Mouse (Mus musculus): Measurements from ENCODE around the gene Rgl3. TPM values are rescaled to one million over a fixed set of nuclear protein-coding genes. Genes with fewer than 3 reads are reported as not detected.

The Rgl3 gene
- polyA plus RNA-seq, 1 experiment from 2014 or later, result 1.3 TPM

DNA sequence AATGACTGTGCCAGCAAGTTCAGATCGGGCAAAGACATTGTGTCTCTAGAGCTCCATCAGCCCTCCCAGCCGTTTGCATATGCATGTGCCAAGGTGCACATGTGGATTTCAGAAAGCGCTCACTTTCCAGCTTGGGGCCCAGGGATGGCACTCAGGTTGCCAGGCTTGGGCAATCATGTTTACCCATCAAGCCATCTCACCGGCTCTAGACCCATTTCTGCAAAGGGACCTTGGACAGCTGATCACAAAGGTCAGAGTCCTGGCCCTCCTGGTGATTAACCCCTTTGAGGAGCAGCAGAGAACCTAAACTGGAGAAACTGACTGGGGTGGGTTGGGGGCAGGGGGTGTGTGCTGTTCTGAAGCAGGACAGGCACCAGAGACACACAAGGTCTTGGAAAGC is 3.0 kb upstream of the Rgl3 start:
- no peak for DNase-seq (ENCODE audit: low spot score)
- no peaks in the 10 kb centered on the region for H3K9me3 ChIP-seq (ENCODE audit: control insufficient read depth, low read length)
- no peaks in the 10 kb centered on the region for H3K36me3 ChIP-seq (ENCODE audit: control insufficient read depth, insufficient read depth, low read length)
- no peak overlapping the region for H3K4me3 ChIP-seq (ENCODE audit: low read depth, low read length)
- no peak overlapping the region for H3K9ac ChIP-seq (ENCODE audit: low read depth, low read length)
- no peak overlapping the region for H3K4me2 ChIP-seq (ENCODE audit: low read depth, low read length)
- H3K27ac ChIP-seq (replicated peaks; ENCODE audit: low read depth, low read length), result no peak overlapping the region
- 0 out of 2 replicates have a peak, but pooled peaks cover 14% of the 10 kb centered on the region for H3K4me1 ChIP-seq (ENCODE audit: control insufficient read depth, insufficient read depth, low read length)
- 73% methylated on average over 4 of the region's 4 CpGs for WGBS
- H3K27me3 ChIP-seq (replicated peaks; ENCODE audit: control insufficient read depth, insufficient read depth, low read length), result peaks cover 58% of the 10 kb centered on the region
- ATAC-seq (ENCODE audit: low read depth), result no peak

DNA sequence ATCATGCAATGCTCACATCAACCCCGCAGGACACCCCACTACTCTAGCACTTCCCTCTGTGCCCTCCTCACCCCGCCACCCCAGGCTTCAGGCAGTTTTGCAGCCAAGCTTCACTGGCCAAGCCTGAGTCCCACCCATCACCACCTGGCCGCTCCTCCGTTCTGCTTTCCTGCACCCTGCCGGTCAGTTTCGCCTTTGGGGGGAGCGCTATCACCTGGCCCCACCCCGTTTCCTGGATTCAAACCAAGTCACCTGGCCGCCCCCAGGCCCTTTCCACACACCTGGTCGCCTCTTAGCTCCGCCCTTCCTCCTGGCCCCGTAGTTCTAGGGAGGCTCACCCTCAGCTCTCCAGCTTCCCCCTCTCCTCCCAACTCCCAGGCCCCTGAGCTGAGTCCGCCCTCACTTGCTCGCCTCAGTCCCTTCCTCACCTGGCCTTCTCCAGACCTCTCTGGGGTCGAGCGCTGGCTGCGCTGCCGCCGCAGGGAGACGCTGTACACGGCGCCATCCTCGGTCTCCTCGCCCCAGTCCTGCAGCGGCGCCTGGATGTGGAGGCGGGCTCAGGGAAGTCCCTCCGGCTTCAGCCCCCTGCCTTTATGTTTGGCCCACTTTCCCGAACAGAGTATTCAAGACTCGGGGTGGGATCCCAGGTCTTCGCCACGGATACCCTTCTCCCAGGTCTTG is 685 bp downstream of the Rgl3 start:
- no peaks in the 10 kb centered on the region for H3K36me3 ChIP-seq (ENCODE audit: control insufficient read depth, insufficient read depth, low read length)
- under 1% methylated on average over 31 of the region's 32 CpGs for WGBS
- peaks cover 78% of the 10 kb centered on the region for H3K27me3 ChIP-seq (replicated peaks; ENCODE audit: control insufficient read depth, insufficient read depth, low read length)
- DNase-seq (ENCODE audit: low spot score) (no peak), ATAC-seq (ENCODE audit: low read depth) (peak; percentile 56)
- H3K9ac ChIP-seq (ENCODE audit: low read depth, low read length), result peak overlapping the region; percentile 52
- H3K4me1 ChIP-seq (ENCODE audit: control insufficient read depth, insufficient read depth, low read length), result 0 out of 2 replicates have a peak, but pooled peaks cover 14% of the 10 kb centered on the region
- H3K27ac ChIP-seq (replicated peaks; ENCODE audit: low read depth, low read length), result no peak overlapping the region
- no peaks in the 10 kb centered on the region for H3K9me3 ChIP-seq (ENCODE audit: control insufficient read depth, low read length)
- peak overlapping the region; percentile 39 for H3K4me3 ChIP-seq (ENCODE audit: low read depth, low read length)
- H3K4me2 ChIP-seq (ENCODE audit: low read depth, low read length), result peak overlapping the region; percentile 56

DNA sequence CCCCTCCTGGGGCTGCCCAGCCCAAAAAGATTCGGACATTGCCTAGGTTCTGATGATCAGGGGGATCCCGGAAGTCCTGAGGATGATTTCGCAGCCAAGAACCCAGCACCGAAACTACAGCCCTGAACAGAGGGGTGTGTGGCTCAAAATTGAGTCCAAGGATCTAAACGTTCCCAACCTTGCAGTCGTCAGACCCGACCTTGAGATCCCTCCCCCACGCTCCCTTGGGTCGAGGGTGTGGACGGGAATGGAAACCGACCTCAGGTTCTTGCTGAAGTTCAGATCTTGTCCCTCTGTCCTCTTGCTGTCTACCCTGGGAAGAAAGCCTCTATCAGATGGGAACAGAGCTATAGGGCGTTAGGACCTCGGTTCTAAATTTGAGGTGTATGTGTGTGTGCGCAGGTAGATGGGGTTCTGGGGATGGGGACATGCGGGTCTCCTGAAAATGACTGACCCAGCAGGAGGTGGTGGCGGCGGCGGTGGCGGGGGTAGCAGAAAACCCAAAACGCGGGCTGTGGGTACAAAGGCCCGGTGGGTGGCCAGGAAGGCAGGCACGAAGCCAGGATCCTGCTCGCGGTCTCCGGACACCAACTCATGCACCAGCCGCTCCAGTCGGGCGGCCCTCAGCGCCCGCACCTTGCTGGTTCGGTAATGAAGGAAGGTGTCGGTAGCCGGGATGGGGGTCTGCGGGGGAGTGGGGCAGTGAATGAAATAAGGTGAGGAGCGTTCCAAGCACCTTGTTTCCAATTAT is 1.5 kb downstream of the Rgl3 start:
- no peak overlapping the region for H3K27ac ChIP-seq (replicated peaks; ENCODE audit: low read depth, low read length)
- no peaks in the 10 kb centered on the region for H3K36me3 ChIP-seq (ENCODE audit: control insufficient read depth, insufficient read depth, low read length)
- peak overlapping the region; percentile 56 for H3K4me2 ChIP-seq (ENCODE audit: low read depth, low read length)
- peak overlapping the region; percentile 39; the same call in 1 of the 2 replicates for H3K4me3 ChIP-seq (ENCODE audit: low read depth, low read length)
- WGBS, result 8% methylated on average over 27 of the region's 36 CpGs
- H3K4me1 ChIP-seq (ENCODE audit: control insufficient read depth, insufficient read depth, low read length), result 0 out of 2 replicates have a peak, but pooled peaks cover 14% of the 10 kb centered on the region
- DNase-seq (ENCODE audit: low spot score) (no peak), ATAC-seq (ENCODE audit: low read depth) (no peak)
- no peaks in the 10 kb centered on the region for H3K9me3 ChIP-seq (ENCODE audit: control insufficient read depth, low read length)
- H3K27me3 ChIP-seq (replicated peaks; ENCODE audit: control insufficient read depth, insufficient read depth, low read length), result peaks cover 75% of the 10 kb centered on the region
- H3K9ac ChIP-seq (ENCODE audit: low read depth, low read length), result no peak overlapping the region

DNA sequence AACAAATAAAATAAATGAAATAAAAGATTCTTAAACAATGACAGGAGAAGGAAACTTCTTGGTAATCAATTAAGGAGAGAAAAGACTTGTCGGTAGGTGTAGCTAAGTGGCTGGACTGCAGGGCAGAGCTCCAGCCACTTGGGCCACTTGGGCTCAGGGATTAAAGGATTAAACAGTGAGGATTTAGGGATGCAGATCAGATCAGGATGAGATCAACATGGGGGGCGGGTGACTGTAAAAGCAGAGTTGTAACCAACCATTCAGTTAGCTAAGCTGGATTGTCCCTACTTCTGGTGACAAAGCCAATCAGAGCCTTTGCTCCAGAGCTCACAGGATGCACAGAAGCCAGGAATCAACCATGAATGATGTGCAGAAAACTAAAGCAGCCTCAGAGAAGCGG is 5.3 kb downstream of the Rgl3 start:
- Histone ChIP-seq H3K9me3 (ENCODE audit: control insufficient read depth, low read length) (no peaks in the 10 kb centered on the region), H3K27ac (replicated peaks; ENCODE audit: low read depth, low read length) (no peak overlapping the region), H3K4me3 (ENCODE audit: low read depth, low read length) (no peak overlapping the region), H3K36me3 (ENCODE audit: control insufficient read depth, insufficient read depth, low read length) (no peaks in the 10 kb centered on the region), H3K4me2 (ENCODE audit: low read depth, low read length) (no peak overlapping the region), H3K9ac (ENCODE audit: low read depth, low read length) (no peak overlapping the region), H3K27me3 (replicated peaks; ENCODE audit: control insufficient read depth, insufficient read depth, low read length) (peaks cover 36% of the 10 kb centered on the region), H3K4me1 (ENCODE audit: control insufficient read depth, insufficient read depth, low read length) (0 out of 2 replicates have a peak, but pooled peaks cover 6% of the 10 kb centered on the region)
- ATAC-seq (ENCODE audit: low read depth) (no peak), DNase-seq (ENCODE audit: low spot score) (no peak)
- 13% methylated on average over 3 of the region's 3 CpGs for WGBS

DNA sequence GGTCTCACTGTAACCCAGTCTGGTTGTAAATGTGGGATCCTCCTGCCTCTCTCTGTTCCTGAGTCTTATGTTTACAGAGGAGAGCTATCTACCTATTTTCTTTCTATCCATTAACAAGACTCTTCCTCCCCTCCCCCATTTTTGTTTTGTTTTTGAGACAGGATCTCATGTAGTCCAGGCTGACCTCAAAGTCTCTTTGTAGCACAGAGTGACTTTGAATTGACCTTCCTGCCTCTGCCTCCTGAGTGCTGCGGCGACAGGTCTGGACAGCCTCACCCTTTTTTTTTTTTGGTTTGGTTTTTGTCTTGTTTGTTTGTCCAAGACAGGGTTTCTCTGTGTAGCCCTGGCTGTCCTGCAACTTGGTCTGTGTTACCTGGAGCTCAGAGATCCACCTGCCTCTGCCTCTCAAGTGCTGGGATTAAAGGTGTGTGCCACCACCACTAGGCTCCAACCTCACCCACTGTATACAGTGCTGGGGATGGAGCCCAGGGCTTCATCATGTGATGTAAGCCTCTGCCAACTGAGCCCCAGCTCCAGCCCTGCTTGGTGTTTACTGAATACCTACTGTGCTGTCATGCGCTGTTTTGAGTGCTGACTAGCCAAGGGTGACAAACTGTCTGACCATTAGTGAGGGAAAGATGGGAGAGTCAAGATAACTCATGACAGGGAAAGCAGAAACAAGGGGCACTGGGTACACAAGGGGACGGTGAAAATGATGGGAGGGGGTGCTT is 10.7 kb downstream of the Rgl3 start:
- no peak for ATAC-seq (ENCODE audit: low read depth)
- no peak overlapping the region for H3K4me3 ChIP-seq (ENCODE audit: low read depth, low read length)
- no peak for DNase-seq (ENCODE audit: low spot score)
- H3K27me3 ChIP-seq (replicated peaks; ENCODE audit: control insufficient read depth, insufficient read depth, low read length), result no peaks in the 10 kb centered on the region
- no peaks in the 10 kb centered on the region for H3K4me1 ChIP-seq (ENCODE audit: control insufficient read depth, insufficient read depth, low read length)
- H3K4me2 ChIP-seq (ENCODE audit: low read depth, low read length), result no peak overlapping the region
- H3K9me3 ChIP-seq (ENCODE audit: control insufficient read depth, low read length), result no peaks in the 10 kb centered on the region
- H3K27ac ChIP-seq (replicated peaks; ENCODE audit: low read depth, low read length), result no peak overlapping the region
- no peaks in the 10 kb centered on the region for H3K36me3 ChIP-seq (ENCODE audit: control insufficient read depth, insufficient read depth, low read length)
- no peak overlapping the region for H3K9ac ChIP-seq (ENCODE audit: low read depth, low read length)
- WGBS, result 89% methylated on average over 4 of the region's 4 CpGs

DNA sequence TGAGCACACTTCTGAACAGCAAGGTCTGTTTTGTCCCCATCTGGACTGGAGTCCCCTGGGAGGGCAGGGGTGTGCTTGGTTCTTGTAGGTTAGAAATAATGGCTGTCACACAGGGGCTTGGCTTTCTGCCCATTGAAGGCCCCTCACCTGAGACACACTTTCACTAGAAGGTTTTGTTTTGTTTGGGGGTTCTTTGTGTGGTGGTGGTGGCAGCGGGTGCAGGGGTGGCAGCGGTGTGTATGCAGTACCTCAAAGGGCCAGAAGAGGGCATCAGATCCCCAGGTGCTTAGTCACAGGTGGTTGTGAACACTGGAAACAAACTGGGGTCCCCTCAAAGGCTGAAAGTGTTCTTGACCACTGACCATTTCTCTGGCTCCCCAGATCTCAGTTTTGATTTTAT is 11.3 kb downstream of the Rgl3 start:
- H3K9me3 ChIP-seq (ENCODE audit: control insufficient read depth, low read length), result no peaks in the 10 kb centered on the region
- ATAC-seq (ENCODE audit: low read depth) (no peak; the same call in 1 of the 2 replicates), DNase-seq (ENCODE audit: low spot score) (no peak)
- H3K4me1 ChIP-seq (ENCODE audit: control insufficient read depth, insufficient read depth, low read length), result no peaks in the 10 kb centered on the region
- no peak overlapping the region for H3K9ac ChIP-seq (ENCODE audit: low read depth, low read length)
- WGBS, result 18% methylated on average over 2 of the region's 2 CpGs
- H3K4me3 ChIP-seq (ENCODE audit: low read depth, low read length), result no peak overlapping the region
- no peak overlapping the region for H3K4me2 ChIP-seq (ENCODE audit: low read depth, low read length)
- H3K27ac ChIP-seq (replicated peaks; ENCODE audit: low read depth, low read length), result no peak overlapping the region
- H3K27me3 ChIP-seq (replicated peaks; ENCODE audit: control insufficient read depth, insufficient read depth, low read length), result no peaks in the 10 kb centered on the region
- H3K36me3 ChIP-seq (ENCODE audit: control insufficient read depth, insufficient read depth, low read length), result no peaks in the 10 kb centered on the region

DNA sequence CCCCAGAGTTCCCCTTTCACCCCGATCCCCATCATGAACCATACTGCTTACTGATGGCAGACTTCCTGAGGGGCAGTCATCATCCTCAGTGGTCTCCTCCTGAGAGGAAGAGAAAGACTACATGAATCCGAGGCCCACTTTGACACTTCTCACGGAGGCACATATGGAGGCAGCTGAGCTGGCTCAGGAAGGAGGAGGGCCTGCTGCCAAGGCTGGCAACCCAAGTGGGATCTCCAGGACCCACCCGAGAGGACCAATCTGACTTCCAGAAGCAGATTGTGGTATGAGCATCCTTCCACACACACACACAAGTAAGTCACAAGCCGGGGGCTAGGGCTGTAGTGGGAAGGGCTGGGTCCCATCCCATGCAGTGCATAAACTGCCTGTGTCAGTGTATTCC is 11.9 kb downstream of the Rgl3 start:
- no peaks in the 10 kb centered on the region for H3K36me3 ChIP-seq (ENCODE audit: control insufficient read depth, insufficient read depth, low read length)
- WGBS, result 78% methylated on average over 5 of the region's 5 CpGs
- H3K27ac ChIP-seq (replicated peaks; ENCODE audit: low read depth, low read length), result no peak overlapping the region
- H3K4me1 ChIP-seq (ENCODE audit: control insufficient read depth, insufficient read depth, low read length), result no peaks in the 10 kb centered on the region
- no peaks in the 10 kb centered on the region for H3K9me3 ChIP-seq (ENCODE audit: control insufficient read depth, low read length)
- H3K9ac ChIP-seq (ENCODE audit: low read depth, low read length), result no peak overlapping the region
- H3K4me2 ChIP-seq (ENCODE audit: low read depth, low read length), result no peak overlapping the region
- ATAC-seq (ENCODE audit: low read depth) (no peak), DNase-seq (ENCODE audit: low spot score) (no peak)
- no peak overlapping the region for H3K4me3 ChIP-seq (ENCODE audit: low read depth, low read length)
- H3K27me3 ChIP-seq (replicated peaks; ENCODE audit: control insufficient read depth, insufficient read depth, low read length), result no peaks in the 10 kb centered on the region

DNA sequence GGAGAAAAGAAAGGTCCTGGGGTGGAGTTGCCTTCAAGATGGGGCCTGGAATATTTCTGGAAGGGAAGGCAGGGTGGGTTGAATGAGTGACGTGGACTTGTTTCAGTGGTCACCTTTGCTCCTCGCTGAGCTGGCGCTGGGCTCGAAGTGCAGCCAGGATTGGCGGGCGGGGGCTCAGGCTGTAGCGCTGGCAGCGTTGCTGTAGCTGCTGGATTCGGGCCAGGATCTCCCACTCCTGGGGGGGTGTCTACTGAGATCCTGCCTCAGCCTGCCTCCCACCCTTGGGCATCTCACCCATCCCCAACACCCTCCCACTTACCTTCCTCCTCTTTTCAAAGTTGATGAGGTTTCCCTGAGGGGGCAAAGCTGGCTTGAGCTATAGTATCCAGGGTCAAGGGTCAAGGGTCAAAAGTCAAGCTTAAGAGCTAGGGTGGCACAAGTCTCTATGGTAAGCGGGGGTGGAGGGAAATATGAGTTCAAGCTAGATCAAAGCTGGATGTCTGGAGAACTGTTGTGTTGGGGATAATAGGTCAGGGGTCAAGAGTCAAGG is 12.5 kb downstream of the Rgl3 start:
- no peak overlapping the region for H3K27ac ChIP-seq (replicated peaks; ENCODE audit: low read depth, low read length)
- no peaks in the 10 kb centered on the region for H3K9me3 ChIP-seq (ENCODE audit: control insufficient read depth, low read length)
- no peaks in the 10 kb centered on the region for H3K4me1 ChIP-seq (ENCODE audit: control insufficient read depth, insufficient read depth, low read length)
- ATAC-seq (ENCODE audit: low read depth) (no peak), DNase-seq (ENCODE audit: low spot score) (no peak)
- H3K4me2 ChIP-seq (ENCODE audit: low read depth, low read length), result no peak overlapping the region
- 72% methylated on average over 10 of the region's 10 CpGs for WGBS
- H3K9ac ChIP-seq (ENCODE audit: low read depth, low read length), result no peak overlapping the region
- H3K4me3 ChIP-seq (ENCODE audit: low read depth, low read length), result no peak overlapping the region
- no peaks in the 10 kb centered on the region for H3K36me3 ChIP-seq (ENCODE audit: control insufficient read depth, insufficient read depth, low read length)
- no peaks in the 10 kb centered on the region for H3K27me3 ChIP-seq (replicated peaks; ENCODE audit: control insufficient read depth, insufficient read depth, low read length)

Data from embryonic facial prominence, embryonic 14.5 days (tissue).